Mouse (Mus musculus) heart, postnatal 14 days (tissue): Measurements from ENCODE around the gene Vmn1r104. TPM values are rescaled to one million over a fixed set of nuclear protein-coding genes. Genes with fewer than 3 reads are reported as not detected.
"Not testable (repeated sequence)": the region's sequence is repeated elsewhere in the genome, so short reads cannot be mapped to it uniquely, and the experiment has no call there.

Experiments
- DNase-seq, 2 experiments: peaks; one replicate each; pipeline ENCODE4 v3.0.0; 2021 to 2022
- intact Hi-C: fragments of 180-260 bp; cut with DNase I; formaldehyde crosslinking; loops from one replicate; pipeline ENCODE4 v1.15.1; 2025
- long read RNA-seq, 2 experiments: library from polyadenylated mRNA; stranded (forward); transcript quantifications; one replicate each; pipeline ENCODE4 v2.0.0; 2021
- total RNA-seq, 2 experiments: library from RNA; stranded (reverse); gene quantifications; 2 replicates each; pipeline ENCODE4 v1.2.3; 2021

Gene Vmn1r104
- not detected for total RNA-seq
- long read RNA-seq, experiment 1, result 0 reads
- long read RNA-seq, experiment 2, result 0 reads

DNA sequence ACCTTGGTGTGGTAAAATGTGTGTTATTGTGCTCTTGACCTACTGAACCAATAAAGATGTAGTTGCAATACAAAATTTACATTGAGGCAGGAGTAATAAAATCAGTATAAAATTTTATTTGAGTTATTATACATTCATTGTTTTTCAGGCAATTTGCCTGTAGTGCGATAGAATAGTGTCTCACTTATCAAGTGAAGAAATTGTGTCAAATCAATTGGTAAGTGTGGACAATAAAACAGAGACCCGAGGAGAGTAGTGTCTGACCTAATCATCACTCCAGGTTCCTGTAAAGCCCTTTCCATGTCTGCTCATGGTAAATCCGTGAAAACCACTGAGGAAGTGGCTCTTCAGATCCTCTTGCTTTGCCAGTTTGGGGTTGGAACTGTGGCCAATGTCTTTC is at the start of gene Vmn1r104:
Gene Vmn1r104 (plus strand): TSS at position 301 of the 400 bp plus-strand sequence.
- DNase-seq, intact Hi-C loops: not testable (repeated sequence)

DNA sequence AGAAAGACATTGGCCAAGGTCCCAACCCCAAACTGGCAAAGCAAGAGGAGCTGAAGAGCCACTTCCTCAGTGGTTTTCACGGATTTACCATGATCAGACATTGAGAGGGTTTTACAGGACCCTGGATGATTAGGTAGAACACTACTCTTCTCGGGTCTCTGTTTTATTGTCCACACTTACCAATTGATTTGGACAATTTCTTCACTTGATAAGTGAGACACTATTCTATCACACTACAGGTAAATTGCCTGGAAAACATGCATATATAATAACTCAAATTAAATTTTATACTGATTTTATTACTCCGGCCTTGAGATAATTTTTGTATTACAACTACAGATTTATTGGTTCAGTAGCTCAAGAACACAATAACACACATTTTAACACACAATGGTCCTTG is 23.2 kb upstream of the Vmn1r104 start, which contains the start of gene Vmn1r103:
Gene Vmn1r103 (minus strand): TSS at position 101 of the 400 bp plus-strand sequence.
- intact Hi-C loops, DNase-seq: not testable (repeated sequence)

DNA sequence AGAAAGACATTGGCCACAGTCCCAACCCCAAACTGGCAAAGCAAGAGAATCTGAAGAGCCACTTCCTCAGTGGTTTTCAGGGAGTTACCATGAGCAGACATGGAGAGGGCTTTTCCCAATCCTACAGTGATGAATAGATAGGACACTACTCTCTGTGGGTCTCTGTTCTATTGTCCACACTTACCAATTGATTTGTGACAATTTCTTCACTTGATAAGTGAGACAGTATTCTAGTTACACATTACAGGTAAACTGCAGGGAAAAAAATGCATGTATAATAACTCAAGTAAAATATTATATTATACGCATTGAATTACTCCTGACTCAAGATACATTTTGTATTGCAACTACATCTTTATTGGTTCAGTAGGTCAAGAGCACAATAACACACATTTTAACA is 12.0 kb downstream of the Vmn1r104 start, which contains the start of gene Gm5726:
Gene Gm5726 (minus strand): TSS at position 101 of the 400 bp plus-strand sequence.
- intact Hi-C loops, DNase-seq: not testable (repeated sequence)

DNA sequence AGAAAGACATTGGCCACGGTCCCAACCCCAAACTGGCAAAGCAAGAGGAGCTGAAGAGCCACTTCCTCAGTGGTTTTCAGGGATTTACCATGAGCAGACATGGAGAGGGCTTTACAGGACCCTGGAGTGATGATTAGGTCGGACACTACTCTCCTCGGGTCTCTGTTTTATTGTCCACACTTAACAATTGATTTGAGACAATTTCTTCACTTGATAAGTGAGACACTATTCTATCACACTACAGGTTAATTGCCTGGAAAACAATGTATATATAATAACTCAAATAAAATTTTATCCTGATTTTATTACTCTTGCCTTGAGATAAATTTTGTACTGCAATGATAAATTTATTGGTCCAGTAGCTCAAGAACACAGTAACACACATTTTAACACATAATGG is 42.5 kb downstream of the Vmn1r104 start, which contains the start of gene Gm4141:
Gene Gm4141 (minus strand): TSS at position 101 of the 400 bp plus-strand sequence.
- intact Hi-C loops, DNase-seq: not testable (repeated sequence)

Other genes with a start within 250 kb of the Vmn1r104 start
- not detected for gene Gm4133, start 199.8 kb upstream of the Vmn1r104 start, total RNA-seq
- not detected for gene Gm5728, start 158.4 kb upstream of the Vmn1r104 start, total RNA-seq
- not detected for gene Vmn1r100, start 115.9 kb upstream of the Vmn1r104 start, total RNA-seq
- not detected for gene Vmn1r101, start 91.2 kb upstream of the Vmn1r104 start, total RNA-seq
- not detected for gene Gm10670, start 58.9 kb upstream of the Vmn1r104 start, total RNA-seq
- gene Vmn1r103, start 23.3 kb upstream of the Vmn1r104 start, total RNA-seq, result not detected
- gene Gm5726, start 11.9 kb downstream of the Vmn1r104 start, total RNA-seq, result not detected
- gene Gm4141, start 42.4 kb downstream of the Vmn1r104 start, total RNA-seq, result not detected
- not detected for gene Gm4513, start 65.2 kb downstream of the Vmn1r104 start, total RNA-seq
- gene Vmn1r107, start 135.1 kb downstream of the Vmn1r104 start, total RNA-seq, result not detected
- not detected for gene Vmn1r111, start 169.4 kb downstream of the Vmn1r104 start, total RNA-seq
- not detected for gene Gm10668, start 196.8 kb downstream of the Vmn1r104 start, total RNA-seq
- not detected for gene Vmn1r112, start 237.3 kb downstream of the Vmn1r104 start, total RNA-seq